Mouse (Mus musculus): Measurements from ENCODE around the gene Zbtb16. TPM values are rescaled to one million over a fixed set of nuclear protein-coding genes. Genes with fewer than 3 reads are reported as not detected.

The Zbtb16 gene
- polyA plus RNA-seq, 1 experiment from 2014 or later, result 2.3 TPM

DNA sequence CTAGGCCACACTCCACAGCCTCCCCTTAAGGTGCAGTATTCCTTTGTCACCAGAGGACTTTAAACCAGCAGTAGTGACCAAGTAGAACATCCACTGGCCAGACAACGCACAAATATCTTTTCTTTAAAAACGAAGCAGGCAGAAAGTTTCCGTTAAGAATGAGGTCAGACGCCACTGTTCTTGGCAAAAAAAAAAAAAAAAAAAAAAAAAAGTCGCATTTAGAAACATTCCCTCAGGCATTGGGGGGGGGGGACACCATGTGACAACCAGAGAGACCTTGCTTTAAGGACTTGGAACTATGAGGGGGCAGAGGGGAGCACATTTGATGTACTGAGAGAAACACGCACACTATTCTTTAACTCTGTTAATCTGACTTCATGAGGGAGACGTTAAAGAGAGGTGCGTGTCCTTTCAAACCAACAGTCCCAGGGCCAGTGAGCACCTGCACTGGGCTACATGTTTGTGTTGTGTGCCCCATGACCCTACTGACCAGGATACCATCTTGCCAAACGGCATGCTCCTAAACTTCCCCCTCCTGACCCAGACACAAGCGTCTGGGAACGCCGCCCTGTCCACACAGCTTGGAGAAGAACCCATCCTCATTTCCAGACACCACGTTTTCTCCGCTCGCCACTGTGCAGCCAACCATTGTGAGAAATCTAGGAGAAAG is 14.0 kb downstream of the Zbtb16 start:
- H3K4me3 ChIP-seq (ENCODE audit: low read depth, low read length), result no peak overlapping the region
- ATAC-seq (no peak), DNase-seq (ENCODE audit: low spot score) (no peak)
- no peaks in the 10 kb centered on the region for H3K9me3 ChIP-seq (replicated peaks; ENCODE audit: control insufficient read depth, low read length)
- H3K4me2 ChIP-seq (ENCODE audit: low read length), result no peak overlapping the region
- no peaks in the 10 kb centered on the region for H3K36me3 ChIP-seq (ENCODE audit: control insufficient read depth, insufficient read depth, low read length)
- H3K27me3 ChIP-seq (replicated peaks; ENCODE audit: control insufficient read depth, insufficient read depth, low read length), result 0 out of 2 replicates have a peak, but pooled peaks cover 5% of the 10 kb centered on the region
- H3K27ac ChIP-seq (ENCODE audit: low read depth, low read length), result no peak overlapping the region
- H3K9ac ChIP-seq (ENCODE audit: low read length), result no peak overlapping the region
- H3K4me1 ChIP-seq (ENCODE audit: control insufficient read depth, insufficient read depth, low read length), result peaks cover 11% of the 10 kb centered on the region; the same call in 1 of the 2 replicates
- 62% methylated on average over 15 of the region's 15 CpGs for WGBS

DNA sequence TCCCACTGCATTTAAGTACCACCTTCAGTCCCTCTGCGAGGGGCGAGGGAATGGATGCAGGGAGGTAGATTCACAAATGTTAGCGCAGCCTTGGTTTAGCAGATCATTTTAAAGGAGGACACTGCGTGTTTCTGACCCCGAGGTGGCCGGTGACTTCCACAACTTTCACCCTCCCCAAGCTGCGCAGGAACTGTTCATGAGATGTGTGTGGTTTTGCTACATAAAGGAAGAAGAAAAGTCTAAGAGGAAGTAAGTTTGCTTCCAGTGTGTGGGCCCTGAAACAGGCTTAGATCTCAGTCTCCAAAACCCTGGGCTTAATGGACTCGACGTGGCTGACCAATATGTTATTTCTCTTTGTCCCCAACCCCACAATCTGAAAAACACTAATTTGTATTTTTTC is 14.6 kb downstream of the Zbtb16 start:
- no peak overlapping the region for H3K9ac ChIP-seq (ENCODE audit: low read length)
- WGBS, result 82% methylated on average over 9 of the region's 9 CpGs
- ATAC-seq (no peak), DNase-seq (ENCODE audit: low spot score) (no peak)
- H3K4me1 ChIP-seq (ENCODE audit: control insufficient read depth, insufficient read depth, low read length), result peaks cover 11% of the 10 kb centered on the region; the same call in 1 of the 2 replicates
- no peaks in the 10 kb centered on the region for H3K9me3 ChIP-seq (replicated peaks; ENCODE audit: control insufficient read depth, low read length)
- H3K4me3 ChIP-seq (ENCODE audit: low read depth, low read length), result no peak overlapping the region
- H3K27me3 ChIP-seq (replicated peaks; ENCODE audit: control insufficient read depth, insufficient read depth, low read length), result 0 out of 2 replicates have a peak, but pooled peaks cover 5% of the 10 kb centered on the region
- H3K4me2 ChIP-seq (ENCODE audit: low read length), result no peak overlapping the region
- H3K27ac ChIP-seq (ENCODE audit: low read depth, low read length), result no peak overlapping the region
- H3K36me3 ChIP-seq (ENCODE audit: control insufficient read depth, insufficient read depth, low read length), result no peaks in the 10 kb centered on the region

DNA sequence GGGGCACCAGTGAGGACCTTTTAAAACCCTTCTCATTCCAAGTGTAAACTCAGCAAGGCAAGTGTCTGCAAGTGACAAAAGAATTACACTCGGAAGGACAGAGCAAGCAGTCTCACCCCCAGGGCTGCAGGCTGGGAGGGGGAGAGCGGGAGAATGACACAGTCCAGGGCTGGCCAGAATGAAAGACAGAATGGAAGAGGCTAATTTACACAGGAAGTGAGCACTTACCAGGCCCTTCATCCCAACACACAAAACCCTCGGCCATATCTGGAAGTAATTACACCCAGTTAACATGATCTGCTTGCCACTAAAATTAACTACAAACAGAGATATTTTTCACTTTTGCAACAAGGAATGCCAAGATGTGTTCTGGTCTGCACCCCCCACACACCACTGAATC is 15.2 kb downstream of the Zbtb16 start:
- ATAC-seq, result no peak
- Histone ChIP-seq H3K27ac (ENCODE audit: low read depth, low read length) (no peak overlapping the region), H3K27me3 (replicated peaks; ENCODE audit: control insufficient read depth, insufficient read depth, low read length) (0 out of 2 replicates have a peak, but pooled peaks cover 5% of the 10 kb centered on the region), H3K36me3 (ENCODE audit: control insufficient read depth, insufficient read depth, low read length) (no peaks in the 10 kb centered on the region), H3K9ac (ENCODE audit: low read length) (no peak overlapping the region), H3K9me3 (replicated peaks; ENCODE audit: control insufficient read depth, low read length) (no peaks in the 10 kb centered on the region), H3K4me3 (ENCODE audit: low read depth, low read length) (no peak overlapping the region), H3K4me2 (ENCODE audit: low read length) (no peak overlapping the region), H3K4me1 (ENCODE audit: control insufficient read depth, insufficient read depth, low read length) (peaks cover 11% of the 10 kb centered on the region; the same call in 1 of the 2 replicates)
- WGBS, result 21% methylated on average over 3 of the region's 3 CpGs
- DNase-seq (ENCODE audit: low spot score), result no peak

DNA sequence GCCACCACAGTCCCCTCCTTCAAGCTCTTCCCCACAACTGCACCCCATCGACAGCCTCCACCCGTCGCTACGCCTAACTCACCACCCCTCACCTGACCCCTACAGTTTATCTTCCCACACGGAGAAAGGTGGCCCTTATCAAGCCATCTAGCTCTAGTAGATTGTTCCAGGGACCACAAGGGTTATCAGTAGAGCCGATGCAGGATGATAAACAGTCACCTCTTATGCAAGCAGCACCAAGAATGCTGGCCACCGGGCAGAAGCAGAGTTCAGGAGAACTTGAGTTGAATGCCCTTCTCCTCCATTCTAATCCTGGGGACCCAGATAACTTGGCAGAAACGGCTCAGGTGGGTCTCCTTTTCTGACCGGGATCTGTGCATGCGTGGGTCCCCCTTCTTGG is 16.3 kb downstream of the Zbtb16 start:
- ATAC-seq (no peak), DNase-seq (ENCODE audit: low spot score) (no peak)
- Histone ChIP-seq H3K4me2 (ENCODE audit: low read length) (no peak overlapping the region), H3K4me3 (ENCODE audit: low read depth, low read length) (no peak overlapping the region), H3K27ac (ENCODE audit: low read depth, low read length) (no peak overlapping the region), H3K9ac (ENCODE audit: low read length) (no peak overlapping the region), H3K9me3 (replicated peaks; ENCODE audit: control insufficient read depth, low read length) (no peaks in the 10 kb centered on the region), H3K4me1 (ENCODE audit: control insufficient read depth, insufficient read depth, low read length) (peaks cover 11% of the 10 kb centered on the region; the same call in 1 of the 2 replicates), H3K36me3 (ENCODE audit: control insufficient read depth, insufficient read depth, low read length) (no peaks in the 10 kb centered on the region), H3K27me3 (replicated peaks; ENCODE audit: control insufficient read depth, insufficient read depth, low read length) (0 out of 2 replicates have a peak, but pooled peaks cover 5% of the 10 kb centered on the region)
- WGBS, result 89% methylated on average over 10 of the region's 10 CpGs

DNA sequence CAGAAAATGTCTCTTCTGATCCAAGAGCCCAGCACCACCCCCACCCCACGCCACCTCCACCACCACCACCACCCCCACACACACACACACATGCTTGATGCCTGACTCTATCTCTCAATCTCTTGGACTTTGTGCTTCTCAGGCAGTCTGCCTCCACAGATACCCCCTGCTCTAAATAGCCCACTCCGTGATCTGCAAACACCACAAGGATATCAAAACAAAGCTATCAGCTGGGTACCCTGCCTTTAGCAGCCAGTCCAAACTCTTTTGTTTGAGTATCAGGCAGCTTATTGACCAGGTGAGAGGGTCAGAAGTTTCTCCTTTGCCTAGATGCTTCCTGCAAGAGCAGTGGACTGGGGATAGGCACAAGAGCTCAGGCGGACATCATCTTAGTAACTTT is 16.9 kb downstream of the Zbtb16 start:
- DNase-seq (ENCODE audit: low spot score), result no peak
- WGBS, result 79% methylated on average over 3 of the region's 3 CpGs
- no peak overlapping the region for H3K27ac ChIP-seq (ENCODE audit: low read depth, low read length)
- H3K4me2 ChIP-seq (ENCODE audit: low read length), result no peak overlapping the region
- H3K4me1 ChIP-seq (ENCODE audit: control insufficient read depth, insufficient read depth, low read length), result peaks cover 11% of the 10 kb centered on the region; the same call in 1 of the 2 replicates
- no peaks in the 10 kb centered on the region for H3K9me3 ChIP-seq (replicated peaks; ENCODE audit: control insufficient read depth, low read length)
- H3K9ac ChIP-seq (ENCODE audit: low read length), result no peak overlapping the region
- H3K27me3 ChIP-seq (replicated peaks; ENCODE audit: control insufficient read depth, insufficient read depth, low read length), result 0 out of 2 replicates have a peak, but pooled peaks cover under 1% of the 10 kb centered on the region
- ATAC-seq, result no peak
- no peaks in the 10 kb centered on the region for H3K36me3 ChIP-seq (ENCODE audit: control insufficient read depth, insufficient read depth, low read length)
- H3K4me3 ChIP-seq (ENCODE audit: low read depth, low read length), result no peak overlapping the region

DNA sequence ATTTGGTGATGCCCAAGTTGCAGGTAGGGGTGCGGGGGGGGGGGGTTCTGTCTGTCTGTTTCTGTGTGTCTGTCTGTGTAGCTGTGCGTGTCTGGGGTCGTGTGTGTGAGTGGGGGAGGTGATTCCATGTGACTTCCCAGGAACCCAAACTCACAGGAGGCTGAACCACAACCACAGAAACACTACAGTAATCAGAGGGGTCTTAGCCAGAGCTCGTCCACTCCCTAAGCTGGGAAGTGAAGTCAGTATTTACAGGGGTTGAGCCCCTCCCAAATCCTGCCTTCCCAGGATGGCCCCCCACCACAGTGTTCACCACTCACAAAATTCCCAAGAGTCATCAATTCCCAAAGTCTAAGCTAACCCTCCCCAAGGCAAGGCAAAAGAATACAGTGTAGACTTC is 18.1 kb downstream of the Zbtb16 start:
- Histone ChIP-seq H3K36me3 (ENCODE audit: control insufficient read depth, insufficient read depth, low read length) (no peaks in the 10 kb centered on the region), H3K4me1 (ENCODE audit: control insufficient read depth, insufficient read depth, low read length) (peaks cover 6% of the 10 kb centered on the region; the same call in 1 of the 2 replicates), H3K27ac (ENCODE audit: low read depth, low read length) (no peak overlapping the region), H3K4me3 (ENCODE audit: low read depth, low read length) (no peak overlapping the region), H3K4me2 (ENCODE audit: low read length) (no peak overlapping the region), H3K9ac (ENCODE audit: low read length) (no peak overlapping the region), H3K9me3 (replicated peaks; ENCODE audit: control insufficient read depth, low read length) (no peaks in the 10 kb centered on the region), H3K27me3 (replicated peaks; ENCODE audit: control insufficient read depth, insufficient read depth, low read length) (no peaks in the 10 kb centered on the region)
- no peak for ATAC-seq
- 86% methylated on average over 4 of the region's 4 CpGs for WGBS
- DNase-seq (ENCODE audit: low spot score), result no peak

DNA sequence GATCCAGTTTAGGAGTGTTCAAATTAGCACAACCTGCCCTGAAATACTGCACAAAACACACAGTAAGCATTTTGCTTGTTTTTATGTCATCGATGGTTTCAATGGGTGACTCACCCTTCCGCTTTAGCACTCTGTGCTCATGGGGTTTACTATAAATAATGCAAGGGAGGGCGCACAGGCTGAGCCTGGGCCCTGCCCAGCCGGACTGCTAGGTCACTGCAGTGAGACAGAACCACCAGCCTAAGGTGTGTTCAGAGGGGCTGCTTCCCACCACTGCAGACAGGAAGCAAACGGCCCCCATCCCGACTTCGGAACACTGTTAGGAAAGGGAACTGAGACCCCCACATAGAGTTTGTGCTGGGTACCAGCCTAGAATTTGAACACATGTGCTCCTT is 18.6 kb downstream of the Zbtb16 start:
- no peak overlapping the region for H3K9ac ChIP-seq (ENCODE audit: low read length)
- DNase-seq (ENCODE audit: low spot score) (no peak), ATAC-seq (no peak)
- no peaks in the 10 kb centered on the region for H3K27me3 ChIP-seq (replicated peaks; ENCODE audit: control insufficient read depth, insufficient read depth, low read length)
- H3K4me3 ChIP-seq (ENCODE audit: low read depth, low read length), result no peak overlapping the region
- H3K36me3 ChIP-seq (ENCODE audit: control insufficient read depth, insufficient read depth, low read length), result no peaks in the 10 kb centered on the region
- no peaks in the 10 kb centered on the region for H3K9me3 ChIP-seq (replicated peaks; ENCODE audit: control insufficient read depth, low read length)
- no peak overlapping the region for H3K4me2 ChIP-seq (ENCODE audit: low read length)
- H3K4me1 ChIP-seq (ENCODE audit: control insufficient read depth, insufficient read depth, low read length), result peaks cover 4% of the 10 kb centered on the region; the same call in 1 of the 2 replicates
- no peak overlapping the region for H3K27ac ChIP-seq (ENCODE audit: low read depth, low read length)
- WGBS, result 94% methylated on average over 7 of the region's 7 CpGs

DNA sequence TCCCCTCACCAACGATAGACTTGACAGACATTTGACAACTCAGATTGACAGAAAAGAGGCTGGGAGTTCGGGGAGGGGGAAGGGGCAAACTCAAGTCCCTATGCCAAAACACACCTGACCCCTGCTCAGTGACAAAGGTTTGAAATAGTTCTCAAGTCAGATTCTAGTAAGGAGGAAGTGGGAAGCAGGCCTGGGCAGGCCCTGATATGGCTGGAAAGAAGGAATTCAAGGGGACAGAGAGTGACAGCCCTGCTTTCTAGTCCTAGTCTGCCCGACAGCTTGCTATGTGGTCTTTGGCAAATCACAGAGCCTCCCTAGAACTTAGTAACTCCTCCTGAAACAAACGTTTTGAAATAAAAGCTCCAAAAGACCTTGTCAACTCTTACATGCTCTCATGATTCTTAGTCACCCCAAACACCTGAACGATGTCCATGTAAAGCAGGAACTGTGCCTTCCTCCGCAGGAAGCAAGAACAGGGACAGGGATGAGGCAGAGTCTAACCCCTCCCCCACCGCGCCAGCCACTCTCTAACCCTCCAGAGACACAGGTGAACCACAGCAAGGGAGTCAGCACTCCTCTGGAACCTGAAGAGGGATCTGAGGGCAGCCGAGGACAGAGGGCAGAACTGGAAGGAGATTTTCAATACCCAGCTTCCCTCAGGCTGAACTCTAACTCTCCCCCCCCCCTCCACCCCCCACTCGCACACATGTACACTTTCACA is 19.2 kb downstream of the Zbtb16 start:
- no peaks in the 10 kb centered on the region for H3K36me3 ChIP-seq (ENCODE audit: control insufficient read depth, insufficient read depth, low read length)
- no peak overlapping the region for H3K9ac ChIP-seq (ENCODE audit: low read length)
- 62% methylated on average over 10 of the region's 10 CpGs for WGBS
- peaks cover 4% of the 10 kb centered on the region; the same call in 1 of the 2 replicates for H3K4me1 ChIP-seq (ENCODE audit: control insufficient read depth, insufficient read depth, low read length)
- no peaks in the 10 kb centered on the region for H3K9me3 ChIP-seq (replicated peaks; ENCODE audit: control insufficient read depth, low read length)
- ATAC-seq, result no peak
- H3K27me3 ChIP-seq (replicated peaks; ENCODE audit: control insufficient read depth, insufficient read depth, low read length), result no peaks in the 10 kb centered on the region
- H3K27ac ChIP-seq (ENCODE audit: low read depth, low read length), result no peak overlapping the region
- no peak overlapping the region for H3K4me2 ChIP-seq (ENCODE audit: low read length)
- H3K4me3 ChIP-seq (ENCODE audit: low read depth, low read length), result no peak overlapping the region
- DNase-seq (ENCODE audit: low spot score), result no peak

DNA sequence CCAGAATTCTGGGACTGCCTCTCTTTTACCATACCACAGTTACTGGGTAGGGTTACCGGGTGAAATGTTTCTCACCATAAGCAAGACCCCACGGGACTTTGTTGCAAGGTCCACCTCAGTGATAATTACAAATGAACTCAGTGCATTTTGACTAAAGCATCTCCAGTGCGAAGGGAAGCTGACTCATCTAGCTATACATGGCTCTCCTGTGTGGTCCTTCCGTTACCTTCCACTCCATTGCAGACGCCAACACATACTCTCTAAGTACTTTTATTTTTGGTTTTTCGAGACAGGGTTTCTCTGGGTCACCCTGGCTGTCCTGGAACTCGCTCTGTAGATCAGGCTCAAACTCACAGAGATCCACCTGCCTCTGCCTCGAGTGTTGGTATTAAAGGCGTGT is 19.9 kb downstream of the Zbtb16 start:
- Histone ChIP-seq H3K4me1 (ENCODE audit: control insufficient read depth, insufficient read depth, low read length) (peaks cover 4% of the 10 kb centered on the region; the same call in 1 of the 2 replicates), H3K36me3 (ENCODE audit: control insufficient read depth, insufficient read depth, low read length) (no peaks in the 10 kb centered on the region), H3K27ac (ENCODE audit: low read depth, low read length) (no peak overlapping the region), H3K4me3 (ENCODE audit: low read depth, low read length) (no peak overlapping the region), H3K9me3 (replicated peaks; ENCODE audit: control insufficient read depth, low read length) (no peaks in the 10 kb centered on the region), H3K9ac (ENCODE audit: low read length) (no peak overlapping the region), H3K27me3 (replicated peaks; ENCODE audit: control insufficient read depth, insufficient read depth, low read length) (no peaks in the 10 kb centered on the region), H3K4me2 (ENCODE audit: low read length) (no peak overlapping the region)
- no peak for ATAC-seq
- no peak for DNase-seq (ENCODE audit: low spot score)
- WGBS, result 93% methylated on average over 9 of the region's 9 CpGs

Measured in forebrain, embryonic 14.5 days (tissue).